Mouse (Mus musculus) CH12.LX (cell line): ENCODE measurements at regions not wholly inside any gene's neighbourhood (a gene's known extent, or its start where the extent isn't known, plus 50 kb on each side); places are given as distances from the start of the nearest gene placed in this dataset.

Source experiments
- DNase-seq: peaks from one replicate; pipeline ENCODE4 v3.0.0-alpha.2; 2013; ENCODE audit errors: extremely low read depth
- H3K27ac ChIP-seq: 2 replicates; pipeline ENCODE4 v1.5.1; 2012; ENCODE audit warnings: low read depth, mild to moderate bottlenecking, control low read depth, moderate library complexity; ENCODE audit not compliant: insufficient read depth
- H3K27me3 ChIP-seq: replicated peaks from 2 replicates; pipeline ENCODE3; 2012; ENCODE audit warnings: inconsistent platforms
- H3K36me3 ChIP-seq, 2 experiments: replicated peaks in 1 of 2; 2 replicates each; pipeline versions ENCODE3 to v1.6.1; 2012; ENCODE audit warnings: inconsistent platforms in 1 of 2, low read length in 1 of 2, mild to moderate bottlenecking in 1 of 2, mixed read lengths in 1 of 2, moderate library complexity in 1 of 2; ENCODE audit not compliant: control insufficient read depth in 1 of 2, insufficient read depth in 1 of 2
- H3K4me1 ChIP-seq, 2 experiments: 2 replicates each; pipeline ENCODE4 v1.6.1; 2012; ENCODE audit warnings: inconsistent platforms in 1 of 2, moderate library complexity in 1 of 2; ENCODE audit not compliant: insufficient read depth in 2 of 2, control insufficient read depth in 1 of 2
- H3K4me2 ChIP-seq: 2 replicates; pipeline ENCODE4 v1.6.1; 2012; ENCODE audit warnings: low read depth, mild to moderate bottlenecking, control low read depth; ENCODE audit not compliant: poor library complexity, insufficient read depth, severe bottlenecking
- H3K4me3 ChIP-seq, 3 experiments: fragments of 150-350 bp in 1 of 3; sonication (generic) in 1 of 3; replicated peaks in 1 of 3; 2 replicates each; pipeline versions ENCODE3 to v1.5.1; 2011 to 2012; ENCODE audit warnings: low read depth in 2 of 3, low read length in 2 of 3, mild to moderate bottlenecking in 2 of 3, moderate library complexity in 2 of 3, control low read depth in 1 of 3, improper control_type of control experiment in 1 of 3, inconsistent platforms in 1 of 3, mixed read lengths in 1 of 3; ENCODE audit not compliant: poor library complexity in 1 of 3
- H3K79me2 ChIP-seq: replicated peaks from 2 replicates; pipeline ENCODE4 v1.6.1; 2012; ENCODE audit warnings: mild to moderate bottlenecking, moderate library complexity; ENCODE audit not compliant: control insufficient read depth, poor library complexity, insufficient read depth, severe bottlenecking; ENCODE audit errors: extremely low read depth
- H3K9ac ChIP-seq: 2 replicates; pipeline ENCODE4 v1.6.1; 2012; ENCODE audit warnings: low read depth, mild to moderate bottlenecking, control low read depth, moderate library complexity; ENCODE audit not compliant: insufficient read depth
- H3K9me3 ChIP-seq: replicated peaks from 2 replicates; pipeline ENCODE3; 2012; ENCODE audit warnings: low read length, inconsistent platforms, mixed read lengths
- CHD1 ChIP-seq: IDR thresholded peaks from 2 replicates; pipeline ENCODE4 v1.6.1; 2012; ENCODE audit warnings: low read depth, low read length, improper control_type of control experiment, inconsistent platforms
- ETS1 ChIP-seq: conservative IDR thresholded peaks from 2 replicates; pipeline ENCODE4 v1.6.1; 2012; ENCODE audit warnings: low read depth, mild to moderate bottlenecking, inconsistent platforms, low read length, improper control_type of control experiment, moderate library complexity
- IRF4 ChIP-seq: IDR thresholded peaks from 2 replicates; pipeline ENCODE4 v1.6.1; 2014; ENCODE audit warnings: low read depth, mild to moderate bottlenecking, inconsistent platforms, low read length, improper control_type of control experiment
- JUN ChIP-seq: IDR thresholded peaks from 2 replicates; pipeline ENCODE4 v1.6.1; 2011; ENCODE audit warnings: low read depth, mild to moderate bottlenecking, low read length, improper control_type of control experiment, moderate library complexity; ENCODE audit not compliant: insufficient read depth
- JUND ChIP-seq: conservative IDR thresholded peaks from 2 replicates; pipeline ENCODE4 v1.6.1; 2011; ENCODE audit warnings: low read depth, low read length, improper control_type of control experiment
- MAFK ChIP-seq: IDR thresholded peaks from 2 replicates; pipeline ENCODE4 v1.6.1; 2011; ENCODE audit warnings: low read length, improper control_type of control experiment; ENCODE audit not compliant: insufficient replicate concordance
- MAX ChIP-seq: IDR thresholded peaks from 2 replicates; pipeline ENCODE4 v1.6.1; 2011; ENCODE audit warnings: low read length, improper control_type of control experiment
- MAZ ChIP-seq: IDR thresholded peaks from 2 replicates; pipeline ENCODE4 v1.6.1; 2012; ENCODE audit warnings: low read depth, mild to moderate bottlenecking, inconsistent platforms, low read length, improper control_type of control experiment, moderate library complexity
- MYC ChIP-seq: IDR thresholded peaks from 2 replicates; pipeline ENCODE4 v1.6.1; 2011; ENCODE audit warnings: low read depth, mild to moderate bottlenecking, improper control_type of control experiment, low read length
- NELFE ChIP-seq: IDR thresholded peaks from 2 replicates; pipeline ENCODE4 v1.6.1; 2011; ENCODE audit warnings: low read depth, low read length, improper control_type of control experiment
- NRF1 ChIP-seq: IDR thresholded peaks from 2 replicates; pipeline ENCODE4 v1.6.1; 2014; ENCODE audit warnings: low read depth, mild to moderate bottlenecking, inconsistent platforms, low read length, improper control_type of control experiment, moderate library complexity
- PAX5 ChIP-seq: IDR thresholded peaks from 2 replicates; pipeline ENCODE4 v1.6.1; 2012; ENCODE audit warnings: low read length, inconsistent platforms, mixed read lengths
- RAD21 ChIP-seq: IDR thresholded peaks from 2 replicates; pipeline ENCODE4 v1.6.1; 2011; ENCODE audit warnings: low read depth, mild to moderate bottlenecking, low read length, improper control_type of control experiment, moderate library complexity
- SMC3 ChIP-seq: IDR thresholded peaks from 2 replicates; pipeline ENCODE4 v1.6.1; 2011; ENCODE audit warnings: low read depth, low read length, improper control_type of control experiment
- TBP ChIP-seq: conservative IDR thresholded peaks from 2 replicates; pipeline ENCODE4 v1.6.1; 2011; ENCODE audit warnings: low read depth, low read length, improper control_type of control experiment
- TCF12 ChIP-seq: IDR thresholded peaks from 2 replicates; pipeline ENCODE4 v1.6.1; 2014; ENCODE audit warnings: low read depth, mild to moderate bottlenecking, inconsistent platforms, low read length, improper control_type of control experiment
- ZC3H11A ChIP-seq: IDR thresholded peaks from 2 replicates; pipeline ENCODE4 v1.6.1; 2012; ENCODE audit warnings: low read depth, mild to moderate bottlenecking, inconsistent platforms, low read length, improper control_type of control experiment
- ZKSCAN1 ChIP-seq: IDR thresholded peaks from 2 replicates; pipeline ENCODE4 v1.6.1; 2012; ENCODE audit warnings: low read depth, inconsistent platforms, low read length, improper control_type of control experiment, borderline replicate concordance
- ZNF384 ChIP-seq: IDR thresholded peaks from 2 replicates; pipeline ENCODE4 v1.6.1; 2012; ENCODE audit warnings: low read depth, low read length, improper control_type of control experiment, inconsistent platforms
- dilution Hi-C: fragments of 300-500 bp; cut with MboI; formaldehyde crosslinking; loops from 2 replicates; pipeline ENCODE4 v1.14.3; 2020; ENCODE audit warnings: low sequenced_read_pairs; ENCODE audit not compliant: extremely low pct_unique_long_range_greater_than_20kb, extremely low pct_ligation_motif_present
- in situ Hi-C: fragments of 300-500 bp; cut with MboI; formaldehyde crosslinking; loops from 3 replicates; pipeline ENCODE4 v1.14.3; 2019; ENCODE audit warnings: low sequenced_read_pairs, low pct_ligation_motif_present, low pct_unique_long_range_greater_than_20kb, mixed read lengths

GRCm38 (mm10) chr13:97531181-97531580 lies 229.3 kb downstream of the Gm10260 start:
- no peak for TF ChIP-seq MAX
- TF ChIP-seq ETS1: no peak
- TF ChIP-seq NELFE: no peak
- TF ChIP-seq MYC: no peak
- TF ChIP-seq PAX5: no peak
- TF ChIP-seq TCF12: no peak
- no peak for TF ChIP-seq ZC3H11A
- no peak for TF ChIP-seq NRF1
- no peak for TF ChIP-seq JUN
- TF ChIP-seq SMC3: no peak
- TF ChIP-seq JUND: no peak
- TF ChIP-seq RAD21: no peak
- no peaks in the 10 kb centered on the region for H3K27me3 ChIP-seq
- no peaks in the 10 kb centered on the region for H3K79me2 ChIP-seq
- no peaks in the 10 kb centered on the region for H3K4me1 ChIP-seq
- H3K9ac ChIP-seq: no peak overlapping the region
- in situ Hi-C loops: no loop called here
- H3K9me3 ChIP-seq: peaks cover 38% of the 10 kb centered on the region
- DNase-seq: no peak
- no peak overlapping the region for H3K4me3 ChIP-seq
- no peaks in the 10 kb centered on the region for H3K36me3 ChIP-seq
- no peak overlapping the region for H3K27ac ChIP-seq
- dilution Hi-C loops: no loop called here
- H3K4me2 ChIP-seq: no peak overlapping the region

DNA sequence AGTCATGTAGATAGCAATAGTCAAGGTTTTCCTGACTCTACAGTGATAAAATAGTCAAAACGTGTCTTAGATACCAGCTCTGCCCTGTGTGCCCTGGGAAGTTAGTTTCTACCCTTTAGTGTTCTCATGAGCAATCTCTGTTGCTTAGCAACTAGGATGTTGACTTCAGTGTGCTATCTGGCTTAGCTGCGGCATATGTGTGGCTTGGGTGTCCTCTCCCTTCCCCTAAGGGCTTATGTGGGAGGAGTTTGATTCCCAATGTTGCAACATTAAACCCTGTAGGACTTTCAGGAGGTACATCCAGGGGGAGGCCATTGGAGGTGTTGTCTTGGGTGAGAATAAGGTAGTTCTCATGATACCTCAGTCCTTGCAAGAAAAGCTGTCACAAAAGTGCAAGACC lies 229.9 kb downstream of the Gm10260 start:
- Histone ChIP-seq H3K36me3 (no peaks in the 10 kb centered on the region), H3K4me1 (no peaks in the 10 kb centered on the region), H3K79me2 (no peaks in the 10 kb centered on the region), H3K9me3 (peaks cover 33% of the 10 kb centered on the region), H3K27me3 (no peaks in the 10 kb centered on the region), H3K4me3 (no peak overlapping the region), H3K27ac (no peak overlapping the region), H3K4me2 (no peak overlapping the region), H3K9ac (no peak overlapping the region)
- dilution Hi-C loops: no loop called here
- TF ChIP-seq MAFK: no peak
- no peak for TF ChIP-seq IRF4
- no peak for TF ChIP-seq ZC3H11A
- TF ChIP-seq ZKSCAN1: no peak
- TF ChIP-seq MAZ: no peak
- no peak for DNase-seq
- in situ Hi-C loops: no loop called here

DNA sequence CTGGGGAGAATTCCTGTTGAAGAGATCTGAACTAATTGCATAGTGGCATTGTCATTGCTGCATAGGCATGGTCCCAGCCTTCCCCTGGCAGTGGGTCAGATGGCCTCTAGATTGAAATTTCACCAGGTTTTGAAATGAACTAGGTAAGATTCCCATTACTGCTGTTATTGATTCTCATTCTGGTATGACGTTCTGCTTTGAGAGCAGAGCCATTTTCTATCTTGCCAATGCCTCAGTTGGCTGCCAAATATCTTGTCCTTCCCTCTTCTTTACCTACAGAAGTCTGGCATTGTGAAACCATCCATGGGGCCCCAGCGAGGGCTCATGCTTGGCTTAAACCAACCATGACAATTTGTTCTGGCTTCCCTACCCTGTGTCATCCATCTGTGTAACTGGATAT lies 232.5 kb downstream of the Gm10260 start:
- Histone ChIP-seq H3K27me3 (no peaks in the 10 kb centered on the region), H3K4me1 (no peaks in the 10 kb centered on the region), H3K9ac (no peak overlapping the region), H3K27ac (no peak overlapping the region), H3K4me2 (no peak overlapping the region), H3K4me3 (no peak overlapping the region), H3K79me2 (no peaks in the 10 kb centered on the region), H3K9me3 (peaks cover 33% of the 10 kb centered on the region), H3K36me3 (no peaks in the 10 kb centered on the region)
- no peak for DNase-seq
- no peak for TF ChIP-seq CHD1
- TF ChIP-seq ZNF384: no peak
- no peak for TF ChIP-seq TBP
- TF ChIP-seq MAX: no peak
- no peak for TF ChIP-seq ZKSCAN1
- in situ Hi-C loops (no loop called here), dilution Hi-C loops (no loop called here)
